Comparison of ENCODE assay signal across 10 mouse cellular contexts in genomic region chr5:121172835-121173234, GRCm38 (mm10). TPM values are rescaled to one million over a fixed set of nuclear protein-coding genes. Genes with fewer than 3 reads are reported as not detected.
DNase-seq lines count a peak whose midpoint lies in the region; ATAC-seq and TF ChIP-seq lines count a peak whose summit lies in the region.
"Had no signal": no experiment of that assay in that cellular context is flagged by ENCODE, and none has a peak within 500 bp of the region (broad histone marks: within the 10 kb centered on the region; RNA-seq: fewer than 3 reads in every experiment).

No protein-coding gene starts in this region.

- no peak overlapping the region for H3K9ac ChIP-seq in intestine, postnatal 0 days (ENCODE audit: low read depth, low read length)
- no peak overlapping the region for H3K9ac ChIP-seq in intestine, embryonic 16.5 days (ENCODE audit: low read depth, low read length)
- H3K9ac ChIP-seq: hindbrain, embryonic 15.5 days; limb, embryonic 13.5 days had no signal

- no peak overlapping the region for H3K4me3 ChIP-seq in intestine, postnatal 0 days (ENCODE audit: low read depth, low read length)
- no peak overlapping the region for H3K4me3 ChIP-seq in intestine, embryonic 16.5 days (ENCODE audit: low read length)
- peak overlapping the region; percentile 57; the same call in 1 of the 2 replicates for H3K4me3 ChIP-seq in testis, adult 2 months (ENCODE audit: control insufficient read depth, low read depth, low read length)
- H3K4me3 ChIP-seq: hindbrain, embryonic 15.5 days; limb, embryonic 13.5 days had no signal

- no peak for ATAC-seq in intestine, postnatal 0 days
- ATAC-seq in intestine, embryonic 16.5 days, result no peak

- H3K27ac ChIP-seq in intestine, postnatal 0 days (ENCODE audit: low read depth, low read length), result no peak overlapping the region
- H3K27ac ChIP-seq in intestine, embryonic 16.5 days (ENCODE audit: low read length), result no peak overlapping the region
- no peak overlapping the region for H3K27ac ChIP-seq in testis, adult 2 months (ENCODE audit: control insufficient read depth, insufficient read depth, low read depth, low read length)
- H3K27ac ChIP-seq: hindbrain, embryonic 15.5 days; limb, embryonic 13.5 days had no signal

- H3K27me3 ChIP-seq in intestine, postnatal 0 days (replicated peaks; ENCODE audit: control insufficient read depth, insufficient read depth, low read length), result no peaks in the 10 kb centered on the region
- H3K27me3 ChIP-seq in intestine, embryonic 16.5 days (replicated peaks; ENCODE audit: control insufficient read depth, insufficient read depth, low read length), result no peaks in the 10 kb centered on the region
- H3K27me3 ChIP-seq in testis, adult 2 months (ENCODE audit: control insufficient read depth, insufficient read depth, low read length), result no peaks in the 10 kb centered on the region
- no peaks in the 10 kb centered on the region for H3K27me3 ChIP-seq in splenic B cell, adult 2 months (ENCODE audit: control insufficient read depth, insufficient read depth, low read length, poor library complexity, severe bottlenecking)
- H3K27me3 ChIP-seq: hindbrain, embryonic 15.5 days; limb, embryonic 13.5 days had no signal

- no peak for TF ChIP-seq POLR2A in testis, adult 2 months (IDR thresholded peaks at IDR 0.05; ENCODE audit: control insufficient read depth, low read depth, low read length)

- DNase-seq in testis, postnatal 14 days (ENCODE audit: low spot score), result no peak
- DNase-seq in cerebellum, adult 18-20 months, result peak; percentile 57 to 70
- peak; percentile 54 for DNase-seq in splenic B cell, adult 2 months (ENCODE audit: low read depth, low spot score)
- DNase-seq in testis, postnatal 10 days (ENCODE audit: low spot score), result no peak
- no peak for DNase-seq in adrenal gland, postnatal 36 days

- H3K36me3 ChIP-seq in intestine, postnatal 0 days (ENCODE audit: control insufficient read depth, insufficient read depth), result peaks cover 25% of the 10 kb centered on the region
- H3K36me3 ChIP-seq in intestine, embryonic 16.5 days (ENCODE audit: control insufficient read depth, insufficient read depth, low read length), result no peaks in the 10 kb centered on the region; the same call in 1 of the 2 replicates
- no peaks in the 10 kb centered on the region for H3K36me3 ChIP-seq in testis, adult 2 months (ENCODE audit: control insufficient read depth, insufficient read depth, low read length)
- H3K36me3 ChIP-seq in splenic B cell, adult 2 months (ENCODE audit: control insufficient read depth, insufficient read depth, low read length, poor library complexity, severe bottlenecking), result 0 out of 2 replicates have a peak, but pooled peaks cover 2% of the 10 kb centered on the region

- no peaks in the 10 kb centered on the region; the same call in 1 of the 2 replicates for H3K4me1 ChIP-seq in intestine, postnatal 0 days (replicated peaks; ENCODE audit: control insufficient read depth, insufficient read depth, low read length)
- no peaks in the 10 kb centered on the region; the same call in 1 of the 2 replicates for H3K4me1 ChIP-seq in intestine, embryonic 16.5 days (ENCODE audit: control insufficient read depth, insufficient read depth, low read length)
- H3K4me1 ChIP-seq in testis, adult 2 months (ENCODE audit: control insufficient read depth, insufficient read depth, low read length), result no peaks in the 10 kb centered on the region; the same call in 1 of the 2 replicates
- H3K4me1 ChIP-seq: hindbrain, embryonic 15.5 days; limb, embryonic 13.5 days had no signal

- no peaks in the 10 kb centered on the region for H3K9me3 ChIP-seq in intestine, postnatal 0 days (ENCODE audit: control insufficient read depth)
- no peaks in the 10 kb centered on the region for H3K9me3 ChIP-seq in intestine, embryonic 16.5 days (ENCODE audit: control insufficient read depth, low read length)
- H3K9me3 ChIP-seq: hindbrain, embryonic 15.5 days; limb, embryonic 13.5 days had no signal

- TF ChIP-seq CTCF in intestine, postnatal 0 days (IDR thresholded peaks at IDR 0.05; ENCODE audit: low read depth), result peak; percentile 49
- TF ChIP-seq CTCF in testis, adult 2 months (IDR thresholded peaks at IDR 0.05; ENCODE audit: control insufficient read depth, insufficient read depth, insufficient replicate concordance, low read depth, low read length), result no peak

- WGBS in intestine, postnatal 0 days, result 92% methylated on average over 4 of the region's 4 CpGs
- WGBS in intestine, embryonic 16.5 days, result 90% methylated on average over 4 of the region's 4 CpGs

- no peak overlapping the region for H3K4me2 ChIP-seq in intestine, postnatal 0 days (replicated peaks; ENCODE audit: low read depth)
- H3K4me2 ChIP-seq in intestine, embryonic 16.5 days (ENCODE audit: low read depth, low read length), result no peak overlapping the region
- H3K4me2 ChIP-seq: hindbrain, embryonic 15.5 days; limb, embryonic 13.5 days had no signal

RNA-seq across cellular contexts. Expression of gene Ptpn11, which starts 18.4 kb away (rescaled TPM):
- polyA plus RNA-seq in intestine, postnatal 0 days (2015; fragmentation: Nextera tagmentation; extraction: Ambion mirVana), result 14.0 and 15.6 TPM in 2 replicates
- polyA plus RNA-seq in intestine, embryonic 16.5 days (2015; fragmentation: Nextera tagmentation; extraction: Ambion mirVana), result 14.3 and 15.6 TPM in 2 replicates
- polyA plus RNA-seq in testis, adult 2 months (2012; rRNA removed), result 6.2 and 6.9 TPM in 2 replicates
- 100 to 1,000 TPM; 100 to 135 TPM for total RNA-seq in adrenal gland, postnatal 36 days (2021)

RNA-seq across cellular contexts. Expression of gene Rpl6, which starts 31.4 kb away (rescaled TPM):
- 359 and 402 TPM in 2 replicates for polyA plus RNA-seq in intestine, postnatal 0 days (2015; fragmentation: Nextera tagmentation; extraction: Ambion mirVana)
- 512 and 565 TPM in 2 replicates for polyA plus RNA-seq in intestine, embryonic 16.5 days (2015; fragmentation: Nextera tagmentation; extraction: Ambion mirVana)
- polyA plus RNA-seq in testis, adult 2 months (2012; rRNA removed), result 84.3 and 103 TPM in 2 replicates
- total RNA-seq in adrenal gland, postnatal 36 days (2021), result 1,000 to 10,000 TPM; 1,036 to 1,050 TPM

RNA-seq across cellular contexts. Expression of gene Hectd4, which starts 47.2 kb away (rescaled TPM):
- polyA plus RNA-seq in intestine, postnatal 0 days (2015; fragmentation: Nextera tagmentation; extraction: Ambion mirVana), result 2.1 and 2.2 TPM in 2 replicates
- 3.0 and 3.1 TPM in 2 replicates for polyA plus RNA-seq in intestine, embryonic 16.5 days (2015; fragmentation: Nextera tagmentation; extraction: Ambion mirVana)
- 41.3 and 41.8 TPM in 2 replicates for polyA plus RNA-seq in testis, adult 2 months (2012; rRNA removed)
- 10 to 100 TPM; 22.1 to 23.2 TPM for total RNA-seq in adrenal gland, postnatal 36 days (2021)

Comparison
In these comparisons a context has a peak if more than half of its experiments do, and no peak if none do; other contexts are left out.
1. DNase-seq: peak in cerebellum, adult 18-20 months (2 of 2) and splenic B cell, adult 2 months (single experiment); none in testis, postnatal 14 days (single experiment), testis, postnatal 10 days (single experiment) and adrenal gland, postnatal 36 days (0 of 2).
2. RNA of gene Hectd4, which starts 47.2 kb away (polyA plus RNA-seq): 41.3 to 41.8 TPM in testis, adult 2 months; 3.0 to 3.1 TPM in intestine, embryonic 16.5 days and 2.1 to 2.2 TPM in intestine, postnatal 0 days; every median in the first group is over 10 times any median in the second.